Mouse (Mus musculus): ENCODE measurements around the gene Lsm12. TPM values are rescaled to one million over a fixed set of nuclear protein-coding genes. Genes with fewer than 3 reads are reported as not detected.

Lsm12 gene
- polyA plus RNA-seq, 1 experiment = 36.1 TPM

DNA sequence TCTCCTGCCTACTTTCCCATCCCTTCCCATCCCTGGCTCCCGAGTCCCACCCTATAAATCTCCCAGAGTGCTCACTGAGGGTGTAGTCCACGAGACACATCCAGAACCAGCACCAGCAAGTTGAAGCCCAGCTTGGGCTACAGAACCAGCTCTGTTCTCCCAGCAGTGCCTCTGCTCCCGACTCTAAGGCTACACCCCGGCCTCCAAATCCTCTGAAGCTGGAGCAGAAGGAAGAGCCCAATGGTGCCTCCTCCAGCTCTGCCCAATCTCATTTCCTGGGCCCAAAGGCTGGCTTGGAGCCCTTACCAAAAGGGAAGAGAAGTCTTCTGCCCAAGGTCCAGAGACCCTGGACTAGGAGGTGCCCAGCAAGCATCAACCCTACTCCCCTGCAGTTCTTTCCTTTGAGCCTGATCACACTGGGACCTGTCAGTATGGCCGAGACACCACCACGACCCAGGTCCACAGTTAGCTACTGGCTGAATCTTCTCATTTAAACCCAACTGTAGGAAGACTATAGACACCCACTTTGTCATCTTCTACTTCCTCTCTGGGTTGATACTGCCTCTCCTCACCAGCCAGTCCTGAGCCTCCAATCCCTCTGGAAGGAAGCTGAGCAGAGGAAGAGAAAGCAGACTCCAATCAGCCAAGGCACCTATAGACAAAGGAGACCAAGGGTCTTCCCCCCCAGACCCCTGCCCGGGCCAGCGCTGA lies 36.3 kb upstream of the Lsm12 start:
- Histone ChIP-seq H3K4me3 (ENCODE audit: control insufficient read depth, insufficient read depth, low read length) (no peak overlapping the region), H3K36me3 (ENCODE audit: control insufficient read depth, insufficient read depth, low read length) (no peaks in the 10 kb centered on the region), H3K27ac (ENCODE audit: control insufficient read depth, insufficient read depth, low read length) (no peak overlapping the region), H3K4me1 (replicated peaks; ENCODE audit: control insufficient read depth, insufficient read depth, low read length) (peaks cover 54% of the 10 kb centered on the region), H3K27me3 (ENCODE audit: control insufficient read depth, insufficient read depth, low read length) (no peaks in the 10 kb centered on the region)
- WGBS = 80% methylated on average over 8 of the region's 8 CpGs
- TF ChIP-seq CTCF (IDR thresholded peaks at IDR 0.05; ENCODE audit: borderline replicate concordance, control insufficient read depth, extremely low read depth, insufficient read depth, low read length, poor library complexity) (no peak; the same call in 1 of the 2 replicates), POLR2A (IDR thresholded peaks at IDR 0.05; ENCODE audit: control insufficient read depth, extremely low read depth, insufficient read depth, low read length, poor library complexity) (no peak)
- no peak for DNase-seq

DNA sequence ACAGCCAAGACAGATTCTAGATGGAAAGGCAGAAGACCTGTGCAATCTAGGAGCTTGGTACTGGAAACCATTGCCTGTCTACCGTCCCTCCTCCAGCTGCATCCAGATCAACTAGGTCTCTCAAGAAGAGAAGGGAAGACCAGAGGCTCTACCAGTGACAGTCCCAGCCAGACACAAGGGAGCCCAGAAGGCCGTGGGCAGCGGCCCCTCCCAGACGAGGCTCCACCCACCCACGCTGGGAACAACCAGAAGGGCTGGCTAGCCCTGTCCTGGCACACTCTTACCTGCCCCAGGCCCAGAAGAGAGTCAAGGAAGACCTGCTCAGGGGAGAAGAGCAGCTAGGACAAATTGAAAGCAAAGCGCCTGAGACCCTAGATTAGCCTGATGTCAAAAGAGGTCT lies 35.4 kb upstream of the Lsm12 start:
- WGBS = 73% methylated on average over 6 of the region's 6 CpGs
- no peaks in the 10 kb centered on the region for H3K27me3 ChIP-seq (ENCODE audit: control insufficient read depth, insufficient read depth, low read length)
- DNase-seq = no peak
- peaks cover 63% of the 10 kb centered on the region for H3K4me1 ChIP-seq (replicated peaks; ENCODE audit: control insufficient read depth, insufficient read depth, low read length)
- H3K36me3 ChIP-seq (ENCODE audit: control insufficient read depth, insufficient read depth, low read length) = no peaks in the 10 kb centered on the region
- no peak overlapping the region for H3K27ac ChIP-seq (ENCODE audit: control insufficient read depth, insufficient read depth, low read length)
- TF ChIP-seq POLR2A (IDR thresholded peaks at IDR 0.05; ENCODE audit: control insufficient read depth, extremely low read depth, insufficient read depth, low read length, poor library complexity) (no peak), CTCF (IDR thresholded peaks at IDR 0.05; ENCODE audit: borderline replicate concordance, control insufficient read depth, extremely low read depth, insufficient read depth, low read length, poor library complexity) (no peak)
- no peak overlapping the region for H3K4me3 ChIP-seq (ENCODE audit: control insufficient read depth, insufficient read depth, low read length)

DNA sequence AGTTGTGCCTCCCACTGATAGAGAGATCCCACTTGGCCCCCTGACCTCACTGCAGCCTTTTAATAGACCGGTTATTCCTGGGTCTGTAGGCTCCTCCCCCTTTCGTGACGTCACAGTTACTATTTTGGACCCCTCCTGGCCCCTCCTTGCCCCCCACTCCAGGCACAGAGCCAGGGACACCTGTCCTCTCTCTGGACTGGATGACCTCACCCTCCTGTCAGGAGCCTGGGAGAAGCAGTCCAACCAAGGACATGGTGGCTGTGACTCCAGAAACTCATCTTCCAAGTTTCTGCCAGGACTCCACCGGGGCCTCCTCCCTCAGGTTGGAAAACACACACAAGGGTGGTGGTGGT lies 34.9 kb upstream of the Lsm12 start:
- peaks cover 65% of the 10 kb centered on the region for H3K4me1 ChIP-seq (replicated peaks; ENCODE audit: control insufficient read depth, insufficient read depth, low read length)
- no peaks in the 10 kb centered on the region for H3K27me3 ChIP-seq (ENCODE audit: control insufficient read depth, insufficient read depth, low read length)
- WGBS = 53% methylated on average over 4 of the region's 4 CpGs
- TF ChIP-seq POLR2A (IDR thresholded peaks at IDR 0.05; ENCODE audit: control insufficient read depth, extremely low read depth, insufficient read depth, low read length, poor library complexity) = no peak
- TF ChIP-seq CTCF (IDR thresholded peaks at IDR 0.05; ENCODE audit: borderline replicate concordance, control insufficient read depth, extremely low read depth, insufficient read depth, low read length, poor library complexity) = no peak
- no peak for DNase-seq
- H3K36me3 ChIP-seq (ENCODE audit: control insufficient read depth, insufficient read depth, low read length) = no peaks in the 10 kb centered on the region
- H3K4me3 ChIP-seq (ENCODE audit: control insufficient read depth, insufficient read depth, low read length) = no peak overlapping the region
- no peak overlapping the region for H3K27ac ChIP-seq (ENCODE audit: control insufficient read depth, insufficient read depth, low read length)

DNA sequence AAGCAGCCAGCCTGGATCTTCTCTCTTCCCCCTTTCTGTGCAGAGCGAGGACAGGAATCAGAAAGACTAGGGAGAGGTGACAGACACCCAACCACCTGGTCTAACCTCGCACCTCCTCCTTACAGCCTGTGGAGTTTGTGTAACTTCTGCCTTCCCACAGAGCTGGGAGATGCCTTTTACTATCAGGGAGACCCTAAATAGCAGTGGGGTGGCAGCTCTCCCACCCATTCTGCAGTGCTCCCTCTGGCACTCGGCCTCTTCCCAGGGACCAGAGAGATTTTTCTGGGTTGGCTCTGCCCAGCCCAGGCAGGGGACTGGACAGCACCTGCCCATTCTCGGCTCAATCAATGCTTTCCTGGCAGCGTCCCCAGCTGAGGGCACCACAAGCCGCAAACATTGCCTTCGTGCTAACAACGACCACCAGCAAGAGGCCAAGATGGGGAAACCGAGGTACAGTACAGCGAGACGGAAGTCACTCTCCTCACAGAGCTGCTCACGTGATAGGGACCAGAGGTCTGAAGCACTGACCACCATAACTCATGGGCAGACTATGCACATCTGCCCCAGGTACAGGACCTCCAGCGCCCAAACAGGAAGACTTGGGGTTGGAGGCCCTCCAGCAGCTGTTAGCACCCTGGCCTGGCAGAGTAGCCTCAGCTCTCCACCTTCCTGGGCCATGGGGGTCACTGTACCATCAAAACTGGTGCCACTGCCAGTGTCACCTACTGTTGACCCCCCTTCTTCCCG lies 34.3 kb upstream of the Lsm12 start:
- peaks cover 71% of the 10 kb centered on the region for H3K4me1 ChIP-seq (replicated peaks; ENCODE audit: control insufficient read depth, insufficient read depth, low read length)
- no peak for DNase-seq
- TF ChIP-seq POLR2A (IDR thresholded peaks at IDR 0.05; ENCODE audit: control insufficient read depth, extremely low read depth, insufficient read depth, low read length, poor library complexity) (no peak), CTCF (IDR thresholded peaks at IDR 0.05; ENCODE audit: borderline replicate concordance, control insufficient read depth, extremely low read depth, insufficient read depth, low read length, poor library complexity) (no peak)
- no peak overlapping the region for H3K4me3 ChIP-seq (ENCODE audit: control insufficient read depth, insufficient read depth, low read length)
- H3K36me3 ChIP-seq (ENCODE audit: control insufficient read depth, insufficient read depth, low read length) = no peaks in the 10 kb centered on the region
- 41% methylated on average over 14 of the region's 14 CpGs for WGBS
- no peaks in the 10 kb centered on the region for H3K27me3 ChIP-seq (ENCODE audit: control insufficient read depth, insufficient read depth, low read length)
- H3K27ac ChIP-seq (ENCODE audit: control insufficient read depth, insufficient read depth, low read length) = peak overlapping the region; percentile 15; the same call in 1 of the 2 replicates

DNA sequence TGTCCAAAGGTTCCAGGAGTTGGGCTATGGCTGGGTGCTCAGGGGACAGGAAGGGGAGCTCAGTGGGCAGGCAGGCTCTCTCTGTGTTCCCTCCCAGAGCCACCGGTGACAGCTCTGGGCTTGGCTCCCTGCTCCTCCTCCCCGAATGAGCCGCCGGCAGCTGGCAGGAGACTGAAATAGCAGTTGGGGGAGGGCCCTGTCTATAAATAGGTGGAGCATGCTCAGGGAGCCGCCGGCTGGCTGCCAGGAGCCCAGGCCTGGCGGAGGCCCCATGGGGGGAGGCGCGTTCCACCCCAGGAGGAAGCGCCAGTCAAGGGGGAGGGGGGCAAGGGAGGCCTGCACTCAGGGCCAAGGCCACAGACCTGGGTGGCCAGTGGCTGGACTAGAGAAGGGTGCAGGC lies 33.7 kb upstream of the Lsm12 start:
- Histone ChIP-seq H3K4me1 (replicated peaks; ENCODE audit: control insufficient read depth, insufficient read depth, low read length) (peaks cover 71% of the 10 kb centered on the region), H3K27ac (ENCODE audit: control insufficient read depth, insufficient read depth, low read length) (peak overlapping the region; percentile 15; the same call in 1 of the 2 replicates), H3K27me3 (ENCODE audit: control insufficient read depth, insufficient read depth, low read length) (no peaks in the 10 kb centered on the region), H3K36me3 (ENCODE audit: control insufficient read depth, insufficient read depth, low read length) (no peaks in the 10 kb centered on the region), H3K4me3 (ENCODE audit: control insufficient read depth, insufficient read depth, low read length) (peak overlapping the region; percentile 41)
- 0% methylated on average over 10 of the region's 10 CpGs for WGBS
- TF ChIP-seq POLR2A (IDR thresholded peaks at IDR 0.05; ENCODE audit: control insufficient read depth, extremely low read depth, insufficient read depth, low read length, poor library complexity) (peak; percentile 79), CTCF (IDR thresholded peaks at IDR 0.05; ENCODE audit: borderline replicate concordance, control insufficient read depth, extremely low read depth, insufficient read depth, low read length, poor library complexity) (no peak)
- peak; percentile 85 for DNase-seq

DNA sequence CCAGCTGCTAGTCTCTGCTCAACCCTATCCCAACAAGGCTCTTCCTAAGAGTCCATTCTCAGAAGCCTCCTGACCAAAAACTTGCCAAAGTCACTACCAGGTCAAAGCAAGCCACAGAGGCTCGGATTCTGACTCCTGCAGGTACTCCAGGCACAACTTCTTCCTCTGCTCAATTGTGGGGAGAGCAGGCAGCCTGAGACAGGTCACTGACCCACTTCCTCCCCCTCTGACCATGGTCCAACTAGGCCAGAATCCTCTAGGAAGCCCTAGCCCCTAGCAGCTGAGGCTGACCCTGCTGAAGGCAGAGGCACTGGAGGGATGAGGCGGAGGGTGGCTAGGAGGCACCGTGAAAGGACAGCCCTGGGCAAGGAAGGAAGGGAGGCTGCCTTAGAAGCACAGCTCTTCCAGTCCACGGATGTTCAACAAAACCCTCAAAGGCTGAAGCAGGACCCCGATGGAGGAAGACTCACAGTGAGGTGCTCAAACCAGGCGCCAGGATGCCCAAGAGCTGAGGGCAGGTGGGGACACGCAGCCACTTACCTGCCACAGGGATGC lies 32.9 kb upstream of the Lsm12 start:
- DNase-seq = no peak
- Histone ChIP-seq H3K4me1 (replicated peaks; ENCODE audit: control insufficient read depth, insufficient read depth, low read length) (peaks cover 70% of the 10 kb centered on the region), H3K27ac (ENCODE audit: control insufficient read depth, insufficient read depth, low read length) (no peak overlapping the region), H3K27me3 (ENCODE audit: control insufficient read depth, insufficient read depth, low read length) (no peaks in the 10 kb centered on the region), H3K36me3 (ENCODE audit: control insufficient read depth, insufficient read depth, low read length) (no peaks in the 10 kb centered on the region), H3K4me3 (ENCODE audit: control insufficient read depth, insufficient read depth, low read length) (peak overlapping the region; percentile 41)
- 19% methylated on average over 7 of the region's 7 CpGs for WGBS
- TF ChIP-seq CTCF (IDR thresholded peaks at IDR 0.05; ENCODE audit: borderline replicate concordance, control insufficient read depth, extremely low read depth, insufficient read depth, low read length, poor library complexity) (no peak), POLR2A (IDR thresholded peaks at IDR 0.05; ENCODE audit: control insufficient read depth, extremely low read depth, insufficient read depth, low read length, poor library complexity) (no peak)

Measured in thymus, adult 2 months (tissue).